Mouse (Mus musculus) olfactory bulb, adult 2 months (tissue): ENCODE results near the gene Slc4a3. TPM values are rescaled to one million over a fixed set of nuclear protein-coding genes. Genes with fewer than 3 reads are reported as not detected.

ENCODE experiments used
- H3K27ac ChIP-seq: fragments of 200-500 bp; 2 replicates; pipeline ENCODE4 v1.5.1; 2012; ENCODE audit warnings: low read depth, low read length; ENCODE audit not compliant: insufficient read depth
- H3K4me1 ChIP-seq: fragments of 200-500 bp; 2 replicates; pipeline ENCODE4 v1.6.1; 2012; ENCODE audit warnings: low read length; ENCODE audit not compliant: control insufficient read depth, insufficient read depth
- H3K4me3 ChIP-seq: fragments of 200-500 bp; 2 replicates; pipeline ENCODE4 v1.5.1; 2012; ENCODE audit warnings: mild to moderate bottlenecking, low read depth, low read length, moderate library complexity; ENCODE audit not compliant: insufficient read depth
- CTCF ChIP-seq: fragments of 200-500 bp; IDR thresholded peaks from 2 replicates; pipeline ENCODE4 v1.5.1; 2012; ENCODE audit warnings: low read depth, mild to moderate bottlenecking, low read length, moderate library complexity; ENCODE audit not compliant: insufficient read depth
- POLR2A ChIP-seq: fragments of 200-500 bp; IDR thresholded peaks from 2 replicates; pipeline ENCODE4 v1.6.1; 2012; ENCODE audit warnings: mild to moderate bottlenecking, low read depth, low read length, moderate library complexity; ENCODE audit not compliant: insufficient read depth
- WGBS: fragments of 180-500 bp; shearing (Covaris S2); methylation state at CpG from one replicate; pipeline ENCODE4 v1.1.7; 2018; 5-methylcytosine and 5-hydroxymethylcytosine counted together
- polyA plus RNA-seq: library from polyadenylated mRNA; stranded (reverse); fragments of >200 nt; gene quantifications from 2 replicates; pipeline ENCODE4 v1.2.4, GENCODE M21; 2012; ENCODE audit warnings: low replicate concordance; ENCODE audit not compliant: missing spikeins, insufficient read depth, insufficient read length

Gene Slc4a3
- polyA plus RNA-seq, 1 experiment: not detected

DNA sequence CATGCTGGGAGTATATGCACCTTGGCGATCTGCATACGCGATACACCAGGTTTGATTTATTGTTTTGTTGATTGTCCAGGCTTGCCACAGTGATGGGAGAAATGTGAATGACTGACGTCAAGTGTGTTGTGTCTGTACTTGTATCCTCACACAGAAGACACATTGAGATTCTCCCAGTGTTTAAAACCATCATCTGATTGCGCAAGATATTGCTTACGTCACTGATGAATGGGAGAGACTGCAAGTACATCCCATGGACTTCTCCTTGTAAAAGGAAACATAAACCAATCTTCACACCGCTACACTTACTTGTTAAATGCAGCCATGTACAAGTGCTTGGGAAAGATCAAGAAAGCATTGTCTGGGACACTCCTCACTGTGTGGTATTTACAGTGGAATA is 62.2 kb downstream of the Slc4a3 start:
- Histone ChIP-seq H3K4me3 (no peak overlapping the region), H3K27ac (no peak overlapping the region), H3K4me1 (no peaks in the 10 kb centered on the region)
- WGBS: 95% methylated on average over 7 of the region's 7 CpGs
- TF ChIP-seq CTCF (no peak), POLR2A (no peak)

DNA sequence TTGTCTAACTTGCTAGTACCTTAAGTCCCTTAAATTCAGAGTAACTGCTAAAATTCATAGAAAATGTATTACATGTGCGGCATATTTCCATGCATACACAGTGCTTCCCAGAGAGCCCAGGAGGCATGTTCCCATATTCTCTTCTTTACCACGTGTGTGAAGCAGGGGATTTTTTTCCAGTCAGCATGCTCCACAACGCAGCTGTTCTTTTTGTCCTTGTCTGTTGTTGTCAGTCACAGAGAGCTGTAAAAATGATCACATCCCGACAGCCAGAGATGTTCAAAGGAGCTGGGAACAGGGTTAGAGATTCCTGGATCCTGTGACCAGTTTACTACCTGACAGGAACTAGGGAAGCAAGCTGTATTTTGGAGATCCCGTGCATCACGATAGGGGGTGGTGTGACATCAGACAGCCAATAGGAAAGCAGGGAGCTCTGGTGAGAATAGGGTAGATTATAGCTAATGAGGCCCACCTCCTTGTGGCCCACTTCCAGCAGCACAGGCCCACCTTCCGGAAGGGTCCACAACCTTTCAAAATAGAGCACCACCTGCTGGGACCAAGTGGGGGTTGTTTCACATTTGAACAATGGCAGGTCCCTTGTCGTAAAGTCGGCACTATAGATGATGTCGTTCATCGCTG is 62.7 kb downstream of the Slc4a3 start:
- Histone ChIP-seq H3K4me3 (no peak overlapping the region), H3K27ac (no peak overlapping the region)
- WGBS: 55% methylated on average over 11 of the region's 11 CpGs

DNA sequence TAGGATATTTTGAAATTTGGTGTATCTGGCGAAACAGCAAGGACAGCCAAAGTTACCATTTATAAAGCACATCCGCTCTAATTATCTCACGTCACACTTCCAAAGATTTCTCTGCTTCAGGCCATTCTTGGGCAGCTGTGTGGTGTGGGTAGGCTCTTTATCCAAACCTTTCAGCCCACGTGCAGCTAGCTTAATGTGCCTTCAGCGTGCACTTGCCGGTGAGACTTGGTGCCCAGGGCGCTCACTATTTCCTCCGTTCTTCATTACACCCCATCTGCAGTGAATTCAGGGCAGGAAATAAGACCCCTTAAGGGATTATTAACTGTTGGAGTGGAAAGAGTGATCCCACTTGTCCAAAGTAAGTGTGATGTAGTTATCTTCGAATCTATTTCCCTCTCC is 63.2 kb downstream of the Slc4a3 start:
- TF ChIP-seq CTCF: no peak
- TF ChIP-seq POLR2A: no peak
- 69% methylated on average over 9 of the region's 9 CpGs for WGBS

More for the DNA sequence above, 62.7 kb downstream of the Slc4a3 start:
- TF ChIP-seq CTCF (no peak), POLR2A (no peak)
- H3K4me1 ChIP-seq: no peaks in the 10 kb centered on the region

DNA sequence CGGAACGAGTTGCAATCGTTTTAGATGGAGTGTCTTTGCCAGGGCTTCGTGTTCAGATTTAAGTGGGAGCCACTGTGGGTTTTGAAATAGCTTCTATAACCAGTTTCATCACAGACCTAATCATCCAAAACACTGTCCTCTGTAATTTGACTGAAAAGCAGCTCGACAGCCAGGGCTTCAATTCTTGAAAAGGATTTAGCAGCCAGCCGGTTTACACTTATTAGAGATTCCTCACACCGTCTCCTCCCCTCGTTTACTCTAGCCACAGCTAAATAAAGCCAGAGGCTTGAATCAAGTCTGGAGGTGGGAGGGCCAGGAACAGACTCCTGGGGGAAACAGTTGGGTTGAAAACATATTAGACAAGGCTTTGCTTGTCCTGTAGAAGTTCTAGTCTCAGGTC is 64.5 kb downstream of the Slc4a3 start:
- 42% methylated on average over 8 of the region's 8 CpGs for WGBS
- no peak for TF ChIP-seq CTCF
- no peak for TF ChIP-seq POLR2A
- H3K4me1 ChIP-seq: no peaks in the 10 kb centered on the region
- no peak overlapping the region for H3K4me3 ChIP-seq
- H3K27ac ChIP-seq: no peak overlapping the region

More for the DNA sequence above, 63.2 kb downstream of the Slc4a3 start:
- Histone ChIP-seq H3K4me1 (no peaks in the 10 kb centered on the region), H3K4me3 (no peak overlapping the region), H3K27ac (no peak overlapping the region)

Other genes starting within 250 kb of the Slc4a3 start
- not detected in 2 replicates for gene Dnpep, start 228.3 kb upstream of the Slc4a3 start, polyA plus RNA-seq
- not detected in 2 replicates for gene Des, start 185.9 kb upstream of the Slc4a3 start, polyA plus RNA-seq
- not detected in 2 replicates for gene Speg, start 171.0 kb upstream of the Slc4a3 start, polyA plus RNA-seq
- gene Gmppa, start 110.3 kb upstream of the Slc4a3 start, polyA plus RNA-seq: not detected in 2 replicates
- not detected in 2 replicates for gene Asic4, start 95.8 kb upstream of the Slc4a3 start, polyA plus RNA-seq
- not detected in 2 replicates for gene Chpf, start 67.0 kb upstream of the Slc4a3 start, polyA plus RNA-seq
- gene Tmem198, start 66.7 kb upstream of the Slc4a3 start, polyA plus RNA-seq: not detected in 2 replicates
- not detected in 2 replicates for gene Obsl1, start 39.8 kb upstream of the Slc4a3 start, polyA plus RNA-seq
- not detected in 2 replicates for gene Inha, start 39.2 kb upstream of the Slc4a3 start, polyA plus RNA-seq
- gene Stk11ip, start 24.7 kb upstream of the Slc4a3 start, polyA plus RNA-seq: not detected in 2 replicates